Mouse (Mus musculus) lung, adult 2 months (tissue): ENCODE data around the gene Slfnl1.

Experiments used
- CTCF ChIP-seq: fragments of 200-500 bp; IDR thresholded peaks from 2 replicates; pipeline ENCODE4 v1.5.1; 2011; ENCODE audit warnings: mild to moderate bottlenecking, low read length, control low read depth; ENCODE audit not compliant: insufficient read depth
- POLR2A ChIP-seq: fragments of 200-500 bp; IDR thresholded peaks from 2 replicates; pipeline ENCODE4 v1.6.1; 2011; ENCODE audit warnings: low read depth, mild to moderate bottlenecking, control low read depth, low read length, borderline replicate concordance; ENCODE audit errors: extremely low read depth

GRCm38 (mm10) chr4:120531986-120532385 lies at the start of gene Slfnl1:
- TF ChIP-seq POLR2A (no peak), CTCF (no peak)
